Mouse (Mus musculus) thymus, adult 2 months (tissue): ENCODE measurements at regions not wholly inside any gene's neighbourhood (a gene's known extent, or its start where the extent isn't known, plus 50 kb on each side); places are given as distances from the start of the nearest gene placed in this dataset.

Experiments used
- CTCF ChIP-seq: fragments of 200-500 bp; IDR thresholded peaks from 2 replicates; pipeline ENCODE4 v1.5.1; 2012; ENCODE audit warnings: mild to moderate bottlenecking, control low read depth, low read length, moderate library complexity, borderline replicate concordance; ENCODE audit not compliant: control insufficient read depth, poor library complexity, insufficient read depth; ENCODE audit errors: extremely low read depth
- POLR2A ChIP-seq: fragments of 200-500 bp; IDR thresholded peaks from 2 replicates; pipeline ENCODE4 v1.6.1; 2012; ENCODE audit warnings: mild to moderate bottlenecking, low read length, control low read depth, moderate library complexity; ENCODE audit not compliant: control insufficient read depth, poor library complexity, insufficient read depth; ENCODE audit errors: extremely low read depth

GRCm38 (mm10) chr10:9168725-9169124, 282.9 kb upstream of the Sash1 start:
- no peak for TF ChIP-seq POLR2A
- no peak for TF ChIP-seq CTCF
